Mouse (Mus musculus): ENCODE measurements around the gene Camkv. TPM values are rescaled to one million over a fixed set of nuclear protein-coding genes. Genes with fewer than 3 reads are reported as not detected.

Gene Camkv
- polyA plus RNA-seq (2014; fragmentation: Illumina TruSeq; extraction: RNeasy Lipid Tissue Mini Kit (QIAGEN cat#74804)) = not detected

DNA sequence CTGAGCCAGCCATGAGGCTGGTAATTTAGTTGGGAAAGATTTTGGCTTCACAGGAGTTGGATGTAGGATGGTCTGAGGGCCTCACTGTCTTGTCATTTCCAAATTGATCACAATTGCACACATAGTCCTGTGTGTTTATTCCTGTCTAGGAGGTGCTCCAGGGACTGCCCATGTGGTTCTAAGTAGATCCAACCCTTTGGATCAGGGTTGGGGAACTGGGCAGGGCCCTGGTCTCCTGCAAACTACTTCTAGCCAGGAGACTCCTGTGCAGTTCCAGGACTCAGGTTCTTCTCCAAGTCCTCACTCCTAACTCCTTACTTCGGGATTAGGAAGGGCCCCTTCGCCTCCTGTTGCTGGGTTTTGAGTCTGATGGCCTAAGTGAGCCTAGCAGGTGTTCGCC lies at the start of gene Camkv:
Camkv (plus strand) TSS at position 301 of the 400 bp plus-strand sequence.

DNA sequence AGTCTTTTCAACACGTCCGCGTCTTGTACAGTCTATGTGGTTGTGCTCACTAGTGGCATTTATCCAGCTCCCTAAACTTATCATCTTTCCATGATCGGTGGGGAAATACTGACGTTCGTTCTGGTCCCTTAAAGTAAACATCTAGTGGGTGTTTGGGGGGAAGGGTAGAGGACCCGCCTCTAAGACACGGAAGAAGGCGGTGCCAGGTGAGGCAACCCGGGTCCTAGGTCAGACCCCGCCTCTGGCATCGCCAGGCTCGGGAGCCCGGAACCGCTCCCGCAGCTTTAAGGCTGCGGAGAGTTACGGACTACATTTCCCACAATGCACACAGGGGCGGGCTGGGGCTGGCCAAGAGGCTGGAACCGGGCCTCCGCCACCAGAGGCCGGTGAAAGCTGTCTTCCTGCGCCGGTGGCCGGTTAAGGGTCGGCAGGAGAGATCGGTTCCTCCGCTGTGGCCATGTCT lies 47.6 kb upstream of the Camkv start, which contains the start of gene Mon1a:
Mon1a (plus strand) TSS at position 348 of the 463 bp plus-strand sequence.

GRCm38 (mm10) chr9:107906252-107906966 lies 29.1 kb upstream of the Camkv start, which contains the start of gene Mst1r:
Gene Mst1r, plus strand, starts transcription at chr9:107906873.

GRCm38 (mm10) chr9:107928169-107928568 lies 7.3 kb upstream of the Camkv start, which contains the start of gene Actl11:
Gene Actl11, plus strand, starts transcription at chr9:107928469.

DNA sequence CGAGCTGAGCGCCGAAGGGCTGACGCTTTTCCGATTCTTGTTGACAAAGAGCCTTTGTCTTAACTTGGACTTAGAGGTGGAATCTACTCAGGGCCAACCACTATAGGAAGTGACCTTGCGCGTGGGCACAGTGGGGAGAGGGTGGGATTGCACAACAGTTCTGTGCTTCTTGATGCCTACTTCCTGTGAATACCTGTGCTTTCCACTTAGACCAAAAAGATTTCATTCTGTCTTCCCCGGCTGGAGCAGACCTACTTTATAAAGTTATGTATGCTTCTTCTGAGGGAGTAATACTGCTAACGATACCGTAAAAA lies 14.4 kb downstream of the Camkv start, which contains the start of gene Traip:
Traip (plus strand) TSS at position 215 of the 314 bp plus-strand sequence.

GRCm38 (mm10) chr9:107975399-107976386 lies 40.2 kb downstream of the Camkv start, which contains the start of gene Uba7:
Gene Uba7, plus strand, starts transcription at chr9:107975505.

DNA sequence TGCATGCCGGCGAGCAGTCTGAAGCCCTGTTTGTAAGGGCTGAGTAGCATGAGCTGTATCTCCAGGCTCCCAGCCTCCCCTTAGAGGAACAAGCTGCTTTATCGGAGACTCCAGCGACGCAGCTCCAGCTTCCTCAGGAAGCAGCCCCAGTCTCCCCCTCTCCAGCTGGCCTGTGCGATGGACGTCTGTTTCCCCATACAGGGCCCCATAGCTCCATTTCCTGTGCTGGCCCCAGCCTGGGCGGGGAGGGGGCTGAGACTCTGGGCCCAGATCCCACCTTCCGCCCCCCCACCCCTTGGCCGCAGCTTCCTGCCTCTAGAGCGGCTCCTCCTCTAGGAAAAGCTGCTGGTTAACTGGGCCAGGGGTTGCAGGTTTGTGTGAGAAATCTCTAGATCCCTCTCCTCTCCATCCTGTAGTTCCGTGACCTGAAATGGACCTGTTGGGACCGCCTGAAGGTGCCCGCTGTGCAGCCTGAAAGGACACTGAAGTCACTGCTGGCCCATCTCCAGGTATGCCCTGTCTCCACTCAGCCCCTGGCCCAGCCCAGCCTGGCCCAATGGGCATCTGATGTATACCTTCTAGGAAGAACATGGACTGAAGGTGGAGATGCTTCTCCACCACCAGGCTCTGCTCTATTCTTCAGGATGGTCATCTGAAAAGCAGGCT lies 47.3 kb downstream of the Camkv start, which contains the start of gene Gm20661:
Gm20661 (plus strand) TSS at position 378 of the 666 bp plus-strand sequence.

DNA sequence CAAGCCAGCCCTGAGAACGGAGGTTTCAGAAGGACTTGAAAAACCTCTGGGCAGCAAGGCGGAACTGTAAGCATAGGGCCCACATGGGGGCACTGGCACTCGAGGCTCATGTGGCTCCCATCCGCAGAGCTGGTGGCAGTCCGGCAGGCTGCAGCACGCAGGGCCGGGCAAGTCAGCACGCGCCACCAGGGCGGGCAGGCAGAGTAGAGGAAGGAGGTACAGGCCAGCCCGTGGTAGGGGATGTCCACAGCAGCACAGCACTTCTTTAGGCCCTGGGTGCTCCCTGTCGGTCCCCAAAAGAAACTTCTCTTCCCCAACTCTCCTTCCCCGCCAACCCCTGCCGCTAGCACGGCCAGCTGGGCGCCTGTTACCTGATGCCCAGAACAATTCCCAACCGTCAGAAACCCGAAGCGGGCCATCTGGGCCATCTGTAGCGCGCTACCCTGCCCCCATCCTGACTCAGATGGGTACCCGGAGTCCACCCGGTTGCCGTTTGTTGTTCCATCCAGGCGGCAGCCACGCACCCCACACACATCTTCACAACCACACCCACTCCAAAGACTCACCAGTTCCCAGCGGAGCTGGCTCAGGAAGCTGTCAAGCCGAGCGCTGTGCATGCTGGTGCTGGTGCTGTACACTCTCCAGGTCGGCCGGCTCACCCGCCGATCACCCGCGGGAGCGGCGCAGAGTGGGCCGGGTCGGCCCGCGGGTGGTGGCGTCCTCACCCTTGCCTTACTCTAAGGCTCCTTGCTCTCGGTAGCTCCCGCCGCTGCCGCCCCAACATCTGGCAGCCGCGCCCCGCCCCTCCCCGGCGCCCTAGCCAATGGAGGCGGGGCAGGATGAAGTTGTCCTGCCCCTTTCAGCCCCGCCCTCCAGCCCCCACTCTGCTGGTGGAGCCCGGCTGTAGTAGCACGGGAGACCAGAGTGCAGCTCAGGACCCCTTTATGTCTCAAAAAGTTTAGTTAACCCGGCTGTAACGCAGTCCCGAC lies 50.0 kb downstream of the Camkv start, which contains the start of gene Inka1:
Inka1 (minus strand) TSS at position 749 of the 989 bp plus-strand sequence.

DNA sequence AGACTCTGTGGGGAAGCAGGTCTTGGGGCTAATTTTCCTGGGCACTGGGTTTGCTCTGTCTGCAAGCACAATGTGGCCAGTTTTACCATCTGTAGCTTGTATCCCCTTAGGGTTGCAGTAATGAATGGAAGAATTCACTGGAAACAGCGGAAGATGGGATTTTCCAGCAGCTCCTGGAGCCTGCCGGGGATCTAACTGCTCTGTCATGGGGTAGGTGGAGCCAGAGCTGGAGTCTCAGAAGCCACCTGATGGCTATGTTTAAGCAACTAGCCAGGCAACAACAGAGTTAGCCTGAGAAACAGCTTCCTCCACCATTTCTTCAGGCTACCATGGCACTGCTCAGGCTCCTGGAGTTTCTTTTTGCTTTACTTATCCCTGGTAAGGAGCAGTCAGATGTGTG lies 56.7 kb downstream of the Camkv start, which contains the start of gene Cdhr4:
Cdhr4 (plus strand) TSS at position 301 of the 400 bp plus-strand sequence.

GRCm38 (mm10) chr9:107996049-107996448 lies 60.6 kb downstream of the Camkv start, which contains the start of gene Gm20662:
Gene Gm20662, plus strand, starts transcription at chr9:107996349.

Other genes starting within 250 kb of the Camkv start
- 0.57 TPM for gene Sema3f, start 225.2 kb upstream of the Camkv start, polyA plus RNA-seq (2014; fragmentation: Illumina TruSeq; extraction: RNeasy Lipid Tissue Mini Kit (QIAGEN cat#74804))
- 190 TPM for gene Rbm5, start 164.7 kb upstream of the Camkv start, polyA plus RNA-seq (2014; fragmentation: Illumina TruSeq; extraction: RNeasy Lipid Tissue Mini Kit (QIAGEN cat#74804))
- 116 TPM for gene Rbm6, start 62.4 kb upstream of the Camkv start, polyA plus RNA-seq (2014; fragmentation: Illumina TruSeq; extraction: RNeasy Lipid Tissue Mini Kit (QIAGEN cat#74804))
- gene Mon1a, start 47.5 kb upstream of the Camkv start, polyA plus RNA-seq (2014; fragmentation: Illumina TruSeq; extraction: RNeasy Lipid Tissue Mini Kit (QIAGEN cat#74804)) = not detected
- 0.11 TPM for gene Mst1r, start 28.8 kb upstream of the Camkv start, polyA plus RNA-seq (2014; fragmentation: Illumina TruSeq; extraction: RNeasy Lipid Tissue Mini Kit (QIAGEN cat#74804))
- gene Actl11, start 7.2 kb upstream of the Camkv start, polyA plus RNA-seq (2014; fragmentation: Illumina TruSeq; extraction: RNeasy Lipid Tissue Mini Kit (QIAGEN cat#74804)) = not detected
- gene Traip, start 14.5 kb downstream of the Camkv start, polyA plus RNA-seq (2014; fragmentation: Illumina TruSeq; extraction: RNeasy Lipid Tissue Mini Kit (QIAGEN cat#74804)) = 0.97 TPM
- 1.1 TPM for gene Uba7, start 39.8 kb downstream of the Camkv start, polyA plus RNA-seq (2014; fragmentation: Illumina TruSeq; extraction: RNeasy Lipid Tissue Mini Kit (QIAGEN cat#74804))
- gene Gm20661, start 47.4 kb downstream of the Camkv start, polyA plus RNA-seq (2014; fragmentation: Illumina TruSeq; extraction: RNeasy Lipid Tissue Mini Kit (QIAGEN cat#74804)) = 0.91 TPM
- gene Inka1, start 50.2 kb downstream of the Camkv start, polyA plus RNA-seq (2014; fragmentation: Illumina TruSeq; extraction: RNeasy Lipid Tissue Mini Kit (QIAGEN cat#74804)) = not detected
- gene Cdhr4, start 56.8 kb downstream of the Camkv start, polyA plus RNA-seq (2014; fragmentation: Illumina TruSeq; extraction: RNeasy Lipid Tissue Mini Kit (QIAGEN cat#74804)) = 2.7 TPM
- not detected for gene Gm20662, start 60.7 kb downstream of the Camkv start, polyA plus RNA-seq (2014; fragmentation: Illumina TruSeq; extraction: RNeasy Lipid Tissue Mini Kit (QIAGEN cat#74804))
- 40.0 TPM for gene Ip6k1, start 66.8 kb downstream of the Camkv start, polyA plus RNA-seq (2014; fragmentation: Illumina TruSeq; extraction: RNeasy Lipid Tissue Mini Kit (QIAGEN cat#74804))
- not detected for gene Gmppb, start 113.6 kb downstream of the Camkv start, polyA plus RNA-seq (2014; fragmentation: Illumina TruSeq; extraction: RNeasy Lipid Tissue Mini Kit (QIAGEN cat#74804))
- gene Amigo3, start 117.5 kb downstream of the Camkv start, polyA plus RNA-seq (2014; fragmentation: Illumina TruSeq; extraction: RNeasy Lipid Tissue Mini Kit (QIAGEN cat#74804)) = not detected
- gene Mst1, start 144.8 kb downstream of the Camkv start, polyA plus RNA-seq (2014; fragmentation: Illumina TruSeq; extraction: RNeasy Lipid Tissue Mini Kit (QIAGEN cat#74804)) = not detected
- 0.43 TPM for gene Rnf123, start 147.7 kb downstream of the Camkv start, polyA plus RNA-seq (2014; fragmentation: Illumina TruSeq; extraction: RNeasy Lipid Tissue Mini Kit (QIAGEN cat#74804))
- gene Apeh, start 158.9 kb downstream of the Camkv start, polyA plus RNA-seq (2014; fragmentation: Illumina TruSeq; extraction: RNeasy Lipid Tissue Mini Kit (QIAGEN cat#74804)) = 10.7 TPM

All from ovary, adult 10 weeks (tissue).